Mouse (Mus musculus): ENCODE measurements at regions not wholly inside any gene's neighbourhood (a gene's known extent, or its start where the extent isn't known, plus 50 kb on each side); places are given as distances from the start of the nearest gene placed in this dataset.

DNA sequence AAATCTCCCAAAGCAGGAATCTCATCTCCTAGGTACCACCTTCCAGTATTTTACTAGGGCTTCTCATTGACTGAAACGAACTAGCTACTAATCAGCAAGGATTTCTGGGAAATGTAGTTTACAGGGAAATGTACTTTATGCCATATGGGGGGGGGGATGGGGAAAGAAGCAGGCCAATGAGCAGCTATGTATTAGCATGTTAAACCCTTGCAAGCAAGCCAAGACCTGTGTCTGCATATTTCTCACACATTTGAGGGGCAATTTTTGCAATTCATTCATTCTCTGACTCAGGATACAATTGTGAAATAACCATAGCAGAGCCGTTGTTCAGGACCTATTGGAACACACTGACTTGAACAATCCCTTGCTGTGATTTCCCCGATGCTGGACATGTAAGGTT, 454.3 kb upstream of the Tbx3 start:
- TF ChIP-seq TAL1 (IDR thresholded peaks at IDR 0.05; ENCODE audit: low read length) = no peak
- no peak for TF ChIP-seq GATA1 (IDR thresholded peaks at IDR 0.05; ENCODE audit: low read length)
